Mouse (Mus musculus) forebrain, embryonic 15.5 days (tissue): ENCODE measurements around the gene Sox13. TPM values are rescaled to one million over a fixed set of nuclear protein-coding genes. Genes with fewer than 3 reads are reported as not detected.
A peak's percentile ranks its signal among the peaks of the same experiment; 100 is the strongest.
"Not testable (repeated sequence)": the region's sequence is repeated elsewhere in the genome, so short reads cannot be mapped to it uniquely, and the experiment has no call there.

Experiments used
- ATAC-seq: fragments of 200-750 bp; cut with Nextera tagmentation; replicated peaks from 2 replicates; pipeline ENCODE4 v1.8.0; 2017; ENCODE audit warnings: mild to moderate bottlenecking, moderate TSS enrichment, moderate library complexity
- H3K27ac ChIP-seq: fragments of 300-500 bp; sonication (generic); replicated peaks from 2 replicates; pipeline ENCODE4 v1.5.1; 2015; ENCODE audit warnings: mild to moderate bottlenecking, inconsistent platforms
- H3K27me3 ChIP-seq: fragments of 300-500 bp; sonication (generic); 2 replicates; pipeline ENCODE4 v1.6.1; 2015; ENCODE audit warnings: inconsistent platforms
- H3K36me3 ChIP-seq: fragments of 300-500 bp; sonication (generic); 2 replicates; pipeline ENCODE4 v1.6.1; 2015; ENCODE audit warnings: mild to moderate bottlenecking, inconsistent platforms
- H3K4me1 ChIP-seq: fragments of 300-500 bp; sonication (generic); 2 replicates; pipeline ENCODE4 v1.6.1; 2015; ENCODE audit warnings: inconsistent platforms
- H3K4me2 ChIP-seq: fragments of 300-500 bp; sonication (generic); replicated peaks from 2 replicates; pipeline ENCODE4 v1.6.1; 2015; ENCODE audit warnings: mild to moderate bottlenecking, inconsistent platforms
- H3K4me3 ChIP-seq: fragments of 300-500 bp; sonication (generic); 2 replicates; pipeline ENCODE4 v1.5.1; 2015; ENCODE audit warnings: mild to moderate bottlenecking, inconsistent platforms
- H3K9ac ChIP-seq: fragments of 300-500 bp; sonication (generic); replicated peaks from 2 replicates; pipeline ENCODE4 v1.6.1; 2015; ENCODE audit warnings: mild to moderate bottlenecking, inconsistent platforms
- H3K9me3 ChIP-seq: fragments of 300-500 bp; sonication (generic); 2 replicates; pipeline ENCODE4 v1.6.1; 2016; ENCODE audit warnings: inconsistent platforms
- WGBS: fragments of 180-500 bp; shearing (Covaris S2); methylation state at CpG from one replicate; pipeline ENCODE4 v1.1.7; 2015; ENCODE audit warnings: mixed read lengths; 5-methylcytosine and 5-hydroxymethylcytosine counted together
- polyA plus RNA-seq: library from polyadenylated mRNA; unstranded; fragments of >200 nt; fragmentation: Nextera tagmentation; extraction: Ambion mirVana; gene quantifications from 2 replicates; pipeline ENCODE4 v1.2.1, GENCODE M21; 2015

Sox13 gene
- polyA plus RNA-seq, 1 experiment from 2014 or later: 5.1 TPM

DNA sequence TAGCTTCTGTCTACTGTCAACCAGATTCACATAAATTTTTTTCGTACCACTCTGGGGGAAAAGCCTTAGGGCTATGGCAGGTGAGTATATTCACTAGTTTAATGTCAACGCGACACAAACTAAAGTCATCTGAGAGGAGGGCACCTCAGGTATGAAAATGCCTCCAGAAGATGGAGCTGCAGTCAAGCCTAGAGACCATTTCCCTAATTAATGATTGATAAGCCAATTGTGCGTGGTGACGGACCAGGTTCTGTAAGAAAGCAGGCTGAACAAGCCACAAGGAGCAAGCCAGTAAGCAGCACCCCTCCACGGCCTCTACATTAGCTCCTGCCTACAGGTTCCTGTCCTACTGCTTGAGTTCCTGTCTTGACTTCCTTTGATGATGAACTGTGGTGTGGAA, 63.2 kb downstream of the Sox13 start:
- no peak for ATAC-seq
- Histone ChIP-seq H3K4me1 (peaks cover 14% of the 10 kb centered on the region), H3K4me3 (no peak overlapping the region), H3K36me3 (no peaks in the 10 kb centered on the region), H3K9ac (no peak overlapping the region), H3K4me2 (no peak overlapping the region), H3K9me3 (no peaks in the 10 kb centered on the region), H3K27ac (no peak overlapping the region), H3K27me3 (peaks cover 17% of the 10 kb centered on the region)
- 93% methylated on average over 6 of the region's 6 CpGs for WGBS

GRCm38 (mm10) chr1:133356330-133356729, 67.8 kb downstream of the Sox13 start:
- WGBS: 72% methylated on average over 8 of the region's 8 CpGs
- Histone ChIP-seq H3K27ac (no peak overlapping the region), H3K36me3 (no peaks in the 10 kb centered on the region), H3K4me1 (peaks cover 12% of the 10 kb centered on the region), H3K4me2 (no peak overlapping the region), H3K9me3 (no peaks in the 10 kb centered on the region), H3K4me3 (no peak overlapping the region), H3K27me3 (no peaks in the 10 kb centered on the region), H3K9ac (no peak overlapping the region)
- ATAC-seq: no peak

DNA sequence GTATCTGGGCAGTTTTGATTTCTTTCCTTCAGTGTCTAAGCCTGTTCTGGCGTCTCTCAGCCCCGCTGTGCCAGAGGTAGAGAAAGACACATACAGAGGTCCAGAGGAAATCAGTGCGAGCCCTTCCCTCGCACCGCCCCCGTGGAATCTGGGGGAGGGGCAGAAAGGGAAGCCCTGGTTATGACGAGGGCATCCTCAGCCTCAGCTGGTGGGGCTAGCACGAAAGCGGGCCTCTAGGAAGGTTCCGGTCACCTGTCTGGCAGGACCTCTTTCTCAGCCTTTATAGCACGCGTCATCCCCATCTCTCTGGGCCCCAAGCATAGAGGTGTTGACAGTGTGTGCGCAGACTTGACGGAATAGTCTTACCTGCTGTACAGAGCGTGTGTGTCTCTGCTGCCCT, 68.3 kb downstream of the Sox13 start:
- H3K36me3 ChIP-seq: no peaks in the 10 kb centered on the region
- no peaks in the 10 kb centered on the region for H3K27me3 ChIP-seq
- WGBS: 66% methylated on average over 15 of the region's 15 CpGs
- no peak overlapping the region for H3K4me2 ChIP-seq
- H3K9me3 ChIP-seq: no peaks in the 10 kb centered on the region
- peaks cover 14% of the 10 kb centered on the region for H3K4me1 ChIP-seq
- no peak overlapping the region for H3K27ac ChIP-seq
- no peak overlapping the region for H3K4me3 ChIP-seq
- H3K9ac ChIP-seq: no peak overlapping the region
- no peak for ATAC-seq

- 51% methylated on average over 5 of the region's 5 CpGs for WGBS
- no peak overlapping the region for H3K4me2 ChIP-seq
- H3K27me3 ChIP-seq: no peaks in the 10 kb centered on the region
- no peak overlapping the region for H3K9ac ChIP-seq
- no peaks in the 10 kb centered on the region for H3K9me3 ChIP-seq
- no peak for ATAC-seq
- no peak overlapping the region for H3K4me3 ChIP-seq
- H3K4me1 ChIP-seq: peaks cover 14% of the 10 kb centered on the region
- no peak overlapping the region for H3K27ac ChIP-seq
- H3K36me3 ChIP-seq: no peaks in the 10 kb centered on the region
Measured at GRCm38 (mm10) chr1:133355469-133355868, 68.7 kb downstream of the Sox13 start.

DNA sequence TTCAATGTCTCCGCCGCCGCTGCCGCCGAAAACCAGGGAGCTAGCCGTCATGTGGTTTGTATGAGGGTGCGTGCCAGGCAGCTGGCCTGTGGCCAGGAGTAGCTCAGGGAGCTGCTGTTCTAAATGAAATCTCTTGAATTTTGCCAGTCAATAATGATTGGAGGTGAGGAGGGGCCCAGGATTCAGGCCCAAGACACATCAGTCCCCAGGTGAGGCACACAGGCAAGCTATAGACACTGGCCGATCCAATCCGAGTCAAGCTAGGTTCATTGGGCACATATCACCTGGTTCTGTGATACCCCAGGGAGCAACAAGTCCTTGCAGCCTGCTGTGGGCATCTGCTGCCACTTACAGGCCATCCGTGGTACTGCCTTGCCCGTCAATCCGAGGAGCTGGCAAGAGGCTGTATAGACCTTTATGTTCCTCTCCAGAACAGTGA, 70.8 kb downstream of the Sox13 start:
- ATAC-seq: peak; percentile 59
- Histone ChIP-seq H3K4me3 (no peak overlapping the region), H3K9ac (no peak overlapping the region), H3K36me3 (no peaks in the 10 kb centered on the region), H3K4me1 (peaks cover 14% of the 10 kb centered on the region), H3K4me2 (no peak overlapping the region), H3K27me3 (no peaks in the 10 kb centered on the region), H3K9me3 (no peaks in the 10 kb centered on the region), H3K27ac (no peak overlapping the region)
- 26% methylated on average over 12 of the region's 12 CpGs for WGBS

- Histone ChIP-seq H3K27ac (peak overlapping the region; percentile 39), H3K9me3 (no peaks in the 10 kb centered on the region), H3K9ac (no peak overlapping the region), H3K4me3 (no peak overlapping the region), H3K36me3 (no peaks in the 10 kb centered on the region), H3K4me1 (peaks cover 14% of the 10 kb centered on the region), H3K27me3 (no peaks in the 10 kb centered on the region), H3K4me2 (no peak overlapping the region)
- 0 out of 2 replicates have a peak, but pooled peaks have one; percentile 35 for ATAC-seq
- WGBS: 55% methylated on average over 9 of the region's 9 CpGs
Measured at GRCm38 (mm10) chr1:133351762-133352161, 72.4 kb downstream of the Sox13 start.

- Histone ChIP-seq H3K9me3 (no peaks in the 10 kb centered on the region), H3K27me3 (no peaks in the 10 kb centered on the region), H3K27ac (peak within 1 kb of the TSS; percentile 39; the same call in 1 of the 2 replicates), H3K9ac (no peak within 1 kb of the TSS), H3K4me2 (no peak within 1 kb of the TSS), H3K4me1 (peaks cover 14% of the 10 kb centered on the region), H3K36me3 (no peaks in the 10 kb centered on the region), H3K4me3 (no peak within 1 kb of the TSS)
- 76% methylated on average over 1 of the region's 1 CpGs for WGBS
- ATAC-seq: no peak
Measured at GRCm38 (mm10) chr1:133350210-133350609, 74.0 kb downstream of the Sox13 start, which contains the start of gene Ren1. Gene Ren1, plus strand, starts transcription at chr1:133350510.

- no peaks in the 10 kb centered on the region for H3K27me3 ChIP-seq
- H3K4me3 ChIP-seq: no peak overlapping the region
- peaks cover 4% of the 10 kb centered on the region for H3K4me1 ChIP-seq
- no peak overlapping the region for H3K27ac ChIP-seq
- whole genome bisulfite sequencing: 84% methylated on average over 11 of the region's 11 CpGs
- H3K9me3 ChIP-seq: no peaks in the 10 kb centered on the region
- no peak overlapping the region for H3K9ac ChIP-seq
- H3K4me2 ChIP-seq: no peak overlapping the region
- no peaks in the 10 kb centered on the region for H3K36me3 ChIP-seq
- ATAC-seq: no peak
Measured at GRCm38 (mm10) chr1:133347693-133348520, 76.3 kb downstream of the Sox13 start.

GRCm38 (mm10) chr1:133347226-133347625, 77.0 kb downstream of the Sox13 start:
- ATAC-seq: no peak
- Histone ChIP-seq H3K9me3 (no peaks in the 10 kb centered on the region), H3K4me2 (no peak overlapping the region), H3K27ac (no peak overlapping the region), H3K36me3 (no peaks in the 10 kb centered on the region), H3K9ac (no peak overlapping the region), H3K27me3 (no peaks in the 10 kb centered on the region), H3K4me3 (no peak overlapping the region), H3K4me1 (0 out of 2 replicates have a peak, but pooled peaks cover 2% of the 10 kb centered on the region)
- WGBS: 70% methylated on average over 3 of the region's 3 CpGs

DNA sequence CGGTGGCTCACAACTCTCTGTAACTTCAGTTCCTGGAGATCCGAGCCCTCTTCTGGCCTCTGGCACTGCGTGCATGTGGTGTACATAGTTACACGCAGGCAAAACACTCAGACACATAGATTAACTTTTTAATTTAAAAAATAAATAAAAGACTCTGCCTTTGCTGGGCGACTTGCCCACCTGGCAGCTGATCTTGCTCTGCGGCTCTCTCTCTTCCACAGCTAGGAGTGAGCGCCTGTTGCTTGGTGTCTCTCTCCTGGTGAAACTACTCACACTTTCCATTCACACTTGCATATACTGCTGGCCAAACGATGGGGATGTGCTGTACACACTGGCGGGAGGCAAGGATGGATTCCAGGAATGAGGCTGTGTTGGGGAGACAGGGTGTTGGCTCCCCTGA, 77.6 kb downstream of the Sox13 start:
- Histone ChIP-seq H3K9me3 (no peaks in the 10 kb centered on the region), H3K4me3 (no peak overlapping the region), H3K9ac (no peak overlapping the region), H3K4me1 (0 out of 2 replicates have a peak, but pooled peaks cover 2% of the 10 kb centered on the region), H3K4me2 (no peak overlapping the region), H3K27ac (no peak overlapping the region), H3K36me3 (no peaks in the 10 kb centered on the region), H3K27me3 (no peaks in the 10 kb centered on the region)
- WGBS: 78% methylated on average over 9 of the region's 9 CpGs
- ATAC-seq: no peak

- Histone ChIP-seq H3K27ac (no peak overlapping the region), H3K4me1 (no peaks in the 10 kb centered on the region), H3K4me3 (no peak overlapping the region), H3K9ac (no peak overlapping the region), H3K36me3 (no peaks in the 10 kb centered on the region), H3K4me2 (no peak overlapping the region), H3K27me3 (no peaks in the 10 kb centered on the region), H3K9me3 (no peaks in the 10 kb centered on the region)
- WGBS: 90% methylated on average over 2 of the region's 2 CpGs
- no peak for ATAC-seq
Measured at GRCm38 (mm10) chr1:133344357-133344756, 79.8 kb downstream of the Sox13 start.

- ATAC-seq, H3K27me3 ChIP-seq, H3K4me1 ChIP-seq, H3K36me3 ChIP-seq, H3K27ac ChIP-seq, H3K9ac ChIP-seq, H3K4me3 ChIP-seq, H3K4me2 ChIP-seq, H3K9me3 ChIP-seq: not testable (repeated sequence)
- 63% methylated on average over 1 of the region's 1 CpGs for WGBS
Measured at GRCm38 (mm10) chr1:133340403-133340802, 83.8 kb downstream of the Sox13 start.

DNA sequence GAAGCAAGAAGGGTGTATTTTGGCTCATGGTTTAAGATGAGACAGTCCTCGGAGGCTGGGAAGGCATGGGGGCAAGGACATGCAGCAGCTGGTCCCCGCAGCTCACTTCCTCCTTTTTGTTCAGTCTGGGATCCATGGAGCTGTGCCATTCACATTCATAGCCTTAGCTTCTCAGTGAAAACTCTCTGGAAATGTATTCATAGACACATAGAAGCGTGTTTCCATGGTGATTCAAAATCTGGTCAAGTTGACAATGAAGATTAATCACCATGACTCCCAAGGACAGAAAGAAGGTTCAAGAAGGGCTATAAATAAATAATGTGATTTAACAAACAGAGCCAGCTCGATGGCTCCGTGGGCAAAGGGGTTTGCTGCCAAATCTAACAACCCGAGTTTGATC, 90.2 kb downstream of the Sox13 start:
- WGBS: 54% methylated on average over 6 of the region's 6 CpGs
- H3K9ac ChIP-seq: no peak overlapping the region
- peaks cover 19% of the 10 kb centered on the region for H3K4me1 ChIP-seq
- no peaks in the 10 kb centered on the region for H3K36me3 ChIP-seq
- no peak overlapping the region for H3K4me3 ChIP-seq
- H3K9me3 ChIP-seq: no peaks in the 10 kb centered on the region
- no peak overlapping the region for H3K27ac ChIP-seq
- H3K27me3 ChIP-seq: no peaks in the 10 kb centered on the region
- no peak for ATAC-seq
- H3K4me2 ChIP-seq: no peak overlapping the region
